Mouse (Mus musculus): ENCODE results near the gene Ciapin1. TPM values are rescaled to one million over a fixed set of nuclear protein-coding genes. Genes with fewer than 3 reads are reported as not detected.
A peak's percentile ranks its signal among the peaks of the same experiment; 100 is the strongest.
"Not testable (repeated sequence)": the region's sequence is repeated elsewhere in the genome, so short reads cannot be mapped to it uniquely, and the experiment has no call there.

Gene Ciapin1
- total and polyA plus RNA-seq, 2 experiments from 2014 or later, result 62.5 to 144 TPM

DNA sequence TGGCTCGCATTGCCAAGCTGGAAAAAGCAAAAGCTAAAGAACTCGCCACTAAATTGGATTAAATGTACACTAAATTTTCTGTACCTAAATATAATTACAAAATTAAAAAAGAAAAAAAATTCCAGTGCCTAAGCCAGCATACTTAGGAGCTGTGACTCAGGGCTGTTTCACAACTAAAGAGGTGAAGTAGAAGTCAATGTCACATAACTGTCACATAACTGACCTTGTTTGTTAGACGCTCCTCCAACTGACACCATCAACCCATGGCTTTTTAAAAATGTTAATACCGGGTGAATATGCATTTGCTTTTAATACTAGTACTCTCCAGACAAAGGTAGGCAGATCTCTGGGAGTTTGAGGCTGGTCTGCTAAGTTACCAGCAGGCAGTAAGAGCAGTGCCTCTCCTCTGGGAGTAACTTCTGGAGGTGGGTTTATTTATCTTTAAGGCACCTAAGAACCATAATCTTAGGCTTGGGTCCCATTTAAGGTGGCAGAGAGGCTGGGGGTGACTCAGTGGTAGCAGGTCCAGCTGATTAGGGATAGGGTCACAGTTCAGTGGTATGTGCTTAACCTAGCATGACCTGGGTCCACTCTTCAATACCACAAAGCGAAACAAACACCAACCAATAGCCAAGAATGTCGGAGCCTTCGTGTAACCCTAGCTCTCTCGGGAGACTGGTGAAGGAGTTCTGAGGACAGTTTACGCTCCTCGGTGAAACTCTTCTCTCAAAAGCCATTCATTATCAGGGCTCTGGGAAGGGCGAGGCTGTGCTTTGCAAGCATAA, 1.5 kb downstream of the Ciapin1 start:
- Histone ChIP-seq H3K9ac (replicated peaks; ENCODE audit: low read length) (peak overlapping the region; percentile 84; the same call in 1 of the 2 replicates), H3K27me3 (ENCODE audit: insufficient read depth, low read length) (no peaks in the 10 kb centered on the region), H3K4me3 (ENCODE audit: low read length) (peak overlapping the region; percentile 72; the same call in 1 of the 2 replicates), H3K4me2 (ENCODE audit: low read depth, low read length) (peak overlapping the region; percentile 68), H3K4me1 (ENCODE audit: insufficient read depth, low read length) (peaks cover 8% of the 10 kb centered on the region), H3K9me3 (ENCODE audit: low read length) (no peaks in the 10 kb centered on the region), H3K36me3 (ENCODE audit: insufficient read depth, low read length) (no peaks in the 10 kb centered on the region), H3K27ac (no peak overlapping the region)
- ATAC-seq, result no peak
- no peak for DNase-seq (ENCODE audit: low spot score)
- no peak for TF ChIP-seq CTCF (IDR thresholded peaks at IDR 0.05; ENCODE audit: low read depth)
- WGBS, result 73% methylated on average over 11 of the region's 11 CpGs

DNA sequence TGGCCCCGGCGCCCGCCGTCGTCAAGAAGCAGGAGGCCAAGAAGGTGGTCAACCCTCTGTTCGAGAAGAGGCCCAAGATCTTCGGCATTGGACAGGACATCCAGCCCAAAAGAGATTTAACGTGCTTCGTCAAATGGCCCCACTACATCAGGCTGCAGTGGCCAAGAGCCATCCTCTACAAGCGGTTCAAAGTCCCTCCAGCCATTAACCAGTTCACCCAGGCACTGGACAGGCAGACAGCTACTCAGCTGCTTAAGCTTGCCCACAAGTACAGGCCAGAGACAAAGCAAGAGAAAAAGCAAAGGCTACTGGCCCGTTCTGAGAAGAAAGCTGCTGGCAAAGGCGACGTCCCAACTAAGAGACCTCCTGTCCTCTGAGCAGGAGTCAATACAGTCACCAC, 2.4 kb downstream of the Ciapin1 start:
- 93% methylated on average over 13 of the region's 13 CpGs for WGBS
- H3K9me3 ChIP-seq (ENCODE audit: low read length); H3K4me2 ChIP-seq (ENCODE audit: low read depth, low read length); H3K4me3 ChIP-seq (ENCODE audit: low read length); ATAC-seq; H3K27me3 ChIP-seq (ENCODE audit: insufficient read depth, low read length); H3K4me1 ChIP-seq (ENCODE audit: insufficient read depth, low read length); H3K36me3 ChIP-seq (ENCODE audit: insufficient read depth, low read length); H3K27ac ChIP-seq; DNase-seq (ENCODE audit: low spot score); H3K9ac ChIP-seq (replicated peaks; ENCODE audit: low read length): not testable (repeated sequence)

DNA sequence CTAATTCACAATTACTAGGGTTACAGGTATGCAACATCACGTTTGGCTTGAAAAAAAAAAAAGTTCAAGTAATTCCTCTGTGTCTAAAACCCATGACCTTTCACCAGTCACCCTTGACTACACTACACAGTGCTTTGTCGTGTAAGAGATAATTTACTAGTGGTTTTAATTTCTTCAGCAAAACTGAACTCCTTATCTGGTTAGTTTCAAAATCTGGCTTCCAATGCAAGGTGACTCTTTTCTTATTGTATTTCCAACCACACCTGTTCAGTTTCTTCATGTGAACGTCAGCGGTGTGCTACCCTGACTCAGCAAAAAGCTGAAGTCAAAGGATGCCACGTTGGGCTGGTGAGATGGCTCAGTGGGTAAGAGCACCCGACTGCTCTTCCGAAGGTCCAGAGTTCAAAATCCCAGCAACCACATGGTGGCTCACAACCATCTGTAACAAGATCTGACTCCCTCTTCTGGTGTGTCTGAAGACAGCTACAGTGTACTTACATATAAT, 4.2 kb downstream of the Ciapin1 start:
- not testable (repeated sequence) for H3K4me2 ChIP-seq (ENCODE audit: low read depth, low read length); DNase-seq (ENCODE audit: low spot score); H3K27ac ChIP-seq; H3K4me1 ChIP-seq (ENCODE audit: insufficient read depth, low read length); H3K9ac ChIP-seq (replicated peaks; ENCODE audit: low read length); H3K27me3 ChIP-seq (ENCODE audit: insufficient read depth, low read length); ATAC-seq; H3K36me3 ChIP-seq (ENCODE audit: insufficient read depth, low read length); H3K9me3 ChIP-seq (ENCODE audit: low read length); H3K4me3 ChIP-seq (ENCODE audit: low read length)
- WGBS, result 73% methylated on average over 7 of the region's 7 CpGs

DNA sequence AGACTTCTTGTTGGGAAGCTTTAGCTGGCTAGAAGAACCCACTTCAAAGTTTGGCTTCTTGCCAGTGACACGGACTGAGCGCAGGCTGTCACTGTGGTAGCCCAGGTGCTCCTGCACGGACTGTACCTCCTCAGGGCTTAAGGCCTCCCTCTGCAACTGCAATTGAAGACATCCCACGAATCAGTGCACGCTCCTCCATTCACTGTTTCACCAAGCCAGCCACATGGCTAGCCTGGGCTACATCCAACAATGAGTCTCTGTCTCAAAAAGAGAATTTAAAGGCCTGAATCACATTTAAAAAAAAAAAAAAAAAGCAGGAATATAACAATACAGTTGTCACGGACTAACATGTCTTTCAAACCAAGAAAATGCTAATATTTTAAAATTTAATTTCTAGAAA, 9.9 kb downstream of the Ciapin1 start:
- no peak overlapping the region for H3K27ac ChIP-seq
- H3K9me3 ChIP-seq (ENCODE audit: low read length), result no peaks in the 10 kb centered on the region
- ATAC-seq (no peak), DNase-seq (ENCODE audit: low spot score) (no peak)
- no peak overlapping the region for H3K4me2 ChIP-seq (ENCODE audit: low read depth, low read length)
- 86% methylated on average over 6 of the region's 6 CpGs for WGBS
- no peaks in the 10 kb centered on the region for H3K27me3 ChIP-seq (ENCODE audit: insufficient read depth, low read length)
- H3K4me3 ChIP-seq (ENCODE audit: low read length), result no peak overlapping the region
- no peak overlapping the region for H3K9ac ChIP-seq (replicated peaks; ENCODE audit: low read length)
- no peaks in the 10 kb centered on the region for H3K4me1 ChIP-seq (ENCODE audit: insufficient read depth, low read length)
- peaks cover 24% of the 10 kb centered on the region for H3K36me3 ChIP-seq (ENCODE audit: insufficient read depth, low read length)
- TF ChIP-seq CTCF (IDR thresholded peaks at IDR 0.05; ENCODE audit: low read depth), result no peak

DNA sequence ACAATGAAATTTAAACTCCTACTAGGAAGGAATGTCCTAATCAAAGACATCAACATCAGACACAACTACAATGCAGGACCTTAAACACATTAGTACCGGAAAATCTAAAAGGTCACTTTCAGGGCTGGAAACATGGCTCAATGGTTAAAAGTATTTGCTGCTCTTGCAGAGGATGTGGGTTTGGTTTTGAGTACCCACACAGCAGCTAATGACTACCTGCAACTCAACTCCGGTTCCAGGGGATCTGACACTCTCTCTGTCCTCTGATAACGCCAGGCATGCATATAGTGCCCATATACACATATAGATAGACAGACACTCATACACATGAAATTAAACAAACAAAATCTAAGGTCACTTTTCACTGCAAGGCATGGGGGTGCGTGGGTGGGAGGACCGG, 11.9 kb downstream of the Ciapin1 start:
- DNase-seq (ENCODE audit: low spot score), result no peak
- no peak for TF ChIP-seq CTCF (IDR thresholded peaks at IDR 0.05; ENCODE audit: low read depth)
- H3K36me3 ChIP-seq (ENCODE audit: insufficient read depth, low read length), result peaks cover 30% of the 10 kb centered on the region
- H3K27me3 ChIP-seq (ENCODE audit: insufficient read depth, low read length), result no peaks in the 10 kb centered on the region
- no peak for ATAC-seq
- H3K9me3 ChIP-seq (ENCODE audit: low read length), result no peaks in the 10 kb centered on the region
- no peaks in the 10 kb centered on the region for H3K4me1 ChIP-seq (ENCODE audit: insufficient read depth, low read length)
- H3K4me3 ChIP-seq (ENCODE audit: low read length), result no peak overlapping the region
- no peak overlapping the region for H3K9ac ChIP-seq (replicated peaks; ENCODE audit: low read length)
- H3K27ac ChIP-seq, result no peak overlapping the region
- no peak overlapping the region for H3K4me2 ChIP-seq (ENCODE audit: low read depth, low read length)
- 96% methylated on average over 5 of the region's 5 CpGs for WGBS

DNA sequence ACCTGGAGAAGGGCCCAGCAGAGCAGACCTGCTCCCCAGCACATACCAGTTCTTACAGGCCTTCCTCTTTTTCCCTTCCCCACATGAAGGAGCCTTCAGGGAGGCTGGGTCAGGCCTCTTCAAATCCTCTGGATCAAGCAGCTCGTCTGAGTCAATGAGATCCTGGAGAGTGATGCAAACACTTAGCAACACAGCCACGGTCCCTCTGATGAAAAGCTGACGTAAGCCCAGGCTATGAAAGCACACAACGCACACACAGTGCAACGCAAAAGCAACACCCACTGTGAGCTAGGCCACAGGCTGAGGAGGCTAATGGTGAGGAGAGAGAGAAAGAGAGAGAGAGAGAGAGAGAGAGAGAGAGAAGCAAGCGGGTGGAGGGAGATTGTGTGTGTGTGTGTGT, 13.0 kb downstream of the Ciapin1 start:
- 87% methylated on average over 6 of the region's 6 CpGs for whole genome bisulfite sequencing
- Histone ChIP-seq H3K27ac (no peak overlapping the region), H3K9me3 (ENCODE audit: low read length) (no peaks in the 10 kb centered on the region), H3K4me2 (ENCODE audit: low read depth, low read length) (no peak overlapping the region), H3K36me3 (ENCODE audit: insufficient read depth, low read length) (peaks cover 33% of the 10 kb centered on the region), H3K4me3 (ENCODE audit: low read length) (no peak overlapping the region), H3K9ac (replicated peaks; ENCODE audit: low read length) (no peak overlapping the region), H3K4me1 (ENCODE audit: insufficient read depth, low read length) (no peaks in the 10 kb centered on the region), H3K27me3 (ENCODE audit: insufficient read depth, low read length) (no peaks in the 10 kb centered on the region)
- ATAC-seq (no peak), DNase-seq (ENCODE audit: low spot score) (no peak)
- TF ChIP-seq CTCF (IDR thresholded peaks at IDR 0.05; ENCODE audit: low read depth), result no peak
